Mouse (Mus musculus) testis, adult 2 months (tissue): Measurements from ENCODE around the gene Gm4952.

Source experiments
- CTCF ChIP-seq: fragments of 200-500 bp; IDR thresholded peaks from 2 replicates; pipeline ENCODE4 v1.5.1; 2012; ENCODE audit warnings: low read depth, mild to moderate bottlenecking, inconsistent platforms, low read length, moderate library complexity; ENCODE audit not compliant: control insufficient read depth, insufficient read depth, insufficient replicate concordance
- POLR2A ChIP-seq: fragments of 200-500 bp; IDR thresholded peaks from 2 replicates; pipeline ENCODE4 v1.6.1; 2012; ENCODE audit warnings: low read depth, mild to moderate bottlenecking, inconsistent platforms, low read length, moderate library complexity; ENCODE audit not compliant: control insufficient read depth

DNA sequence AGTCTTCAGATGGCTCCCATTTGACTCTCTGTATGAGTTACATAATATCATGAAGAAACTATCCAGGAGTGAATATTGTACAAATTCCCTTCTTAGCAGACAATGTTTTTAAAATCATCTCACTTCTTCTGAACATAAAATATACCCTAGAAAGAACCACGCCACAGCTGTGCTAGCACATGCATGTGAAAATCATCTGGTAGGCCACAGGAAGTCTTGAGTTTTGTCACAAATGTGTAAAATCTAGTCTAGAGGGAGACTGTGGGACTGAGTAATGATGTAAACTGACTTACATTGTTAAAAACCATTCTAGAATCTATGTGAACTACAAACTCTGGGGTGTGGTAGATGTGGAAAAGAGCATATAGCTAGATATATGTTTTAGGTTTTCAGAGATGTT, 28.1 kb upstream of the Gm4952 start:
- no peak for TF ChIP-seq POLR2A
- no peak for TF ChIP-seq CTCF
